Mouse (Mus musculus) gastrocnemius, postnatal 14 days (tissue): ENCODE data around the gene Tmem176b. TPM values are rescaled to one million over a fixed set of nuclear protein-coding genes. Genes with fewer than 3 reads are reported as not detected.
A peak's percentile ranks its signal among the peaks of the same experiment; 100 is the strongest.
"Not testable (repeated sequence)": the region's sequence is repeated elsewhere in the genome, so short reads cannot be mapped to it uniquely, and the experiment has no call there.

Experiments used
- DNase-seq: peaks from one replicate; pipeline ENCODE4 v3.0.0; 2021; ENCODE audit warnings: mixed read lengths
- intact Hi-C: fragments of 180-260 bp; cut with DNase I; formaldehyde crosslinking; loops from one replicate; pipeline ENCODE4 v1.15.1; 2025; ENCODE audit warnings: low total_unique reads
- long read RNA-seq, 2 experiments: library from polyadenylated mRNA; stranded (forward); transcript quantifications; one replicate each; pipeline ENCODE4 v2.0.0; 2021
- total RNA-seq, 2 experiments: library from RNA; stranded (reverse); gene quantifications; 2 replicates each; pipeline ENCODE4 v1.2.3; 2021

The Tmem176b gene
- total RNA-seq: 10 to 100 TPM; 19.5 to 26.1 TPM
- long read RNA-seq, experiment 1, partial matches to known transcripts: 1 of 7 reads
- long read RNA-seq, experiment 1, other reads (novel, unspliced or antisense): 0 of 7 reads
- long read RNA-seq, experiment 2, partial matches to known transcripts: 2 of 12 reads
- long read RNA-seq, experiment 2, other reads (novel, unspliced or antisense): 3 of 12 reads

- DNase-seq: peak; percentile 90
- intact Hi-C loops: no loop called here
Observed at GRCm38 (mm10) chr6:48840973-48841625, at the start of gene Tmem176b. TSS of gene Tmem176b (minus strand) at chr6:48841496.

GRCm38 (mm10) chr6:48876510-48877135 lies 35.3 kb upstream of the Tmem176b start:
- intact Hi-C loops: no loop called here

GRCm38 (mm10) chr6:48875515-48875914 lies 34.2 kb upstream of the Tmem176b start:
- DNase-seq: no peak
- intact Hi-C loops: no loop called here

More at GRCm38 (mm10) chr6:48876510-48877135, 35.3 kb upstream of the Tmem176b start:
- DNase-seq: no peak

GRCm38 (mm10) chr6:48874576-48874975 lies 33.3 kb upstream of the Tmem176b start:
- DNase-seq: no peak
- intact Hi-C loops: no loop called here

- intact Hi-C loops: no loop called here
Observed at GRCm38 (mm10) chr6:48872596-48872995, 31.3 kb upstream of the Tmem176b start, which contains the start of gene Aoc1. TSS of gene Aoc1 (plus strand) at chr6:48872896.

GRCm38 (mm10) chr6:48869774-48870173 lies 28.5 kb upstream of the Tmem176b start:
- DNase-seq: no peak
- intact Hi-C loops: no loop called here

More at GRCm38 (mm10) chr6:48872596-48872995, 31.3 kb upstream of the Tmem176b start, which contains the start of gene Aoc1:
- no peak for DNase-seq

- no peak for DNase-seq
- intact Hi-C loops: no loop called here
Observed at GRCm38 (mm10) chr6:48867158-48867557, 25.9 kb upstream of the Tmem176b start.

- intact Hi-C loops: not testable (repeated sequence)
Observed at GRCm38 (mm10) chr6:48866355-48866950, 25.2 kb upstream of the Tmem176b start.

GRCm38 (mm10) chr6:48865152-48865745 lies 24.0 kb upstream of the Tmem176b start:
- intact Hi-C loops: no loop called here
- DNase-seq: no peak

More at GRCm38 (mm10) chr6:48866355-48866950, 25.2 kb upstream of the Tmem176b start:
- not testable (repeated sequence) for DNase-seq

GRCm38 (mm10) chr6:48864723-48865122 lies 23.4 kb upstream of the Tmem176b start:
- no peak for DNase-seq
- intact Hi-C loops: no loop called here

GRCm38 (mm10) chr6:48864181-48864580 lies 22.9 kb upstream of the Tmem176b start:
- DNase-seq: no peak
- intact Hi-C loops: no loop called here

GRCm38 (mm10) chr6:48863488-48863887 lies 22.2 kb upstream of the Tmem176b start:
- no peak for DNase-seq
- intact Hi-C loops: no loop called here

GRCm38 (mm10) chr6:48862816-48863215 lies 21.5 kb upstream of the Tmem176b start:
- intact Hi-C loops: no loop called here
- DNase-seq: no peak

- DNase-seq: no peak
- intact Hi-C loops: no loop called here
Observed at GRCm38 (mm10) chr6:48861616-48862280, 20.5 kb upstream of the Tmem176b start.

- DNase-seq: no peak
- intact Hi-C loops: no loop called here
Observed at GRCm38 (mm10) chr6:48860851-48861250, 19.6 kb upstream of the Tmem176b start.

- intact Hi-C loops: no loop called here
- peak; percentile 60 for DNase-seq
Observed at GRCm38 (mm10) chr6:48860130-48860815, 19.0 kb upstream of the Tmem176b start.

- intact Hi-C loops: loop anchor here (2.0 kb wide), 1 partner anchor 43 kb away; no protein-coding TSS in a partner anchor
Observed at GRCm38 (mm10) chr6:48857613-48858302, 16.5 kb upstream of the Tmem176b start.

GRCm38 (mm10) chr6:48854155-48854554 lies 12.9 kb upstream of the Tmem176b start:
- no peak for DNase-seq
- intact Hi-C loops: no loop called here

More at GRCm38 (mm10) chr6:48857613-48858302, 16.5 kb upstream of the Tmem176b start:
- DNase-seq: no peak
